Comparison of ENCODE assay signal across 33 mouse cellular contexts in genomic region chr15:9875776-9876175, GRCm38 (mm10).
"Had no signal": no experiment of that assay in that cellular context is flagged by ENCODE, and none has a peak within 500 bp of the region (broad histone marks: within the 10 kb centered on the region; RNA-seq: fewer than 3 reads in every experiment).

No protein-coding gene starts in this region.

- H3K4me3 ChIP-seq: heart, embryonic 12.5 days; heart, embryonic 13.5 days; heart, embryonic 15.5 days; hindbrain, embryonic 10.5 days; hindbrain, embryonic 13.5 days; hindbrain, embryonic 15.5 days; intestine, embryonic 15.5 days; kidney, embryonic 15.5 days; layer of hippocampus, adult 2 months; left cerebral cortex, adult 2 months had no signal

- H3K4me2 ChIP-seq: heart, embryonic 11.5 days; heart, embryonic 12.5 days; heart, embryonic 13.5 days; heart, embryonic 15.5 days; hindbrain, embryonic 13.5 days; hindbrain, embryonic 14.5 days; hindbrain, embryonic 15.5 days; intestine, embryonic 15.5 days; kidney, embryonic 15.5 days had no signal

- H3K36me3 ChIP-seq: heart, embryonic 12.5 days; heart, embryonic 13.5 days; heart, embryonic 15.5 days; hindbrain, embryonic 10.5 days; hindbrain, embryonic 13.5 days; hindbrain, embryonic 15.5 days; intestine, embryonic 15.5 days; kidney, embryonic 15.5 days had no signal

- DNase-seq: heart, postnatal 10 days; heart, postnatal 14 days; heart, postnatal 36 days; heart, postnatal 4 days; kidney, adult 11 months; kidney, adult 18-20 months; kidney, adult 2 months; kidney, adult 8-10 months; kidney, adult 9 months; kidney, postnatal 10 days; kidney, postnatal 14 days; kidney, postnatal 36 days; kidney, postnatal 4 days; layer of hippocampus, adult 9-11 months; layer of hippocampus, postnatal 36 days had no signal

- H3K9me3 ChIP-seq: heart, embryonic 13.5 days; heart, embryonic 15.5 days; hindbrain, embryonic 10.5 days; hindbrain, embryonic 13.5 days; hindbrain, embryonic 15.5 days; intestine, embryonic 15.5 days; kidney, embryonic 15.5 days had no signal

- ATAC-seq: hindbrain, embryonic 16.5 days; hindbrain, postnatal 0 days; inflammation-experienced regulatory T-cells, adult 6 months; intestine, embryonic 15.5 days; intestine, embryonic 16.5 days; intestine, postnatal 0 days had no signal

- H3K27ac ChIP-seq: heart, embryonic 13.5 days; heart, embryonic 15.5 days; hindbrain, embryonic 10.5 days; hindbrain, embryonic 13.5 days; hindbrain, embryonic 14.5 days; hindbrain, embryonic 15.5 days; hindbrain, postnatal 0 days; intestine, embryonic 15.5 days; kidney, embryonic 15.5 days; kidney, postnatal 0 days; layer of hippocampus, adult 2 months; left cerebral cortex, adult 2 months had no signal

- H3K4me1 ChIP-seq: heart, embryonic 12.5 days; heart, embryonic 13.5 days; heart, embryonic 15.5 days; hindbrain, embryonic 10.5 days; hindbrain, embryonic 13.5 days; hindbrain, embryonic 15.5 days; intestine, embryonic 15.5 days; kidney, embryonic 15.5 days had no signal

- H3K27me3 ChIP-seq: heart, embryonic 12.5 days; heart, embryonic 13.5 days; heart, embryonic 15.5 days; hindbrain, embryonic 13.5 days; hindbrain, embryonic 15.5 days; intestine, embryonic 15.5 days; kidney, embryonic 15.5 days had no signal

- H3K9ac ChIP-seq: heart, embryonic 12.5 days; heart, embryonic 13.5 days; heart, embryonic 15.5 days; hindbrain, embryonic 13.5 days; hindbrain, embryonic 14.5 days; hindbrain, embryonic 15.5 days; intestine, embryonic 15.5 days; kidney, embryonic 15.5 days had no signal
